Mouse (Mus musculus) midbrain, embryonic 15.5 days (tissue): ENCODE results near the gene Slc25a21. TPM values are rescaled to one million over a fixed set of nuclear protein-coding genes. Genes with fewer than 3 reads are reported as not detected.

Experiments used
- ATAC-seq: fragments of 200-750 bp; cut with Nextera tagmentation; replicated peaks from 2 replicates; pipeline ENCODE4 v1.8.0; 2017; ENCODE audit warnings: moderate TSS enrichment
- H3K27ac ChIP-seq: fragments of 300-500 bp; sonication (generic); 2 replicates; pipeline ENCODE4 v1.5.1; 2015; ENCODE audit warnings: mild to moderate bottlenecking, inconsistent platforms
- H3K27me3 ChIP-seq: fragments of 300-500 bp; sonication (generic); replicated peaks from 2 replicates; pipeline ENCODE4 v1.6.1; 2015; ENCODE audit warnings: inconsistent platforms
- H3K36me3 ChIP-seq: fragments of 300-500 bp; sonication (generic); replicated peaks from 2 replicates; pipeline ENCODE4 v1.6.1; 2015; ENCODE audit warnings: inconsistent platforms
- H3K4me1 ChIP-seq: fragments of 300-500 bp; sonication (generic); 2 replicates; pipeline ENCODE4 v1.6.1; 2015; ENCODE audit warnings: inconsistent platforms
- H3K4me2 ChIP-seq: fragments of 300-500 bp; sonication (generic); 2 replicates; pipeline ENCODE4 v1.6.1; 2015; ENCODE audit warnings: inconsistent platforms, mild to moderate bottlenecking, moderate library complexity
- H3K4me3 ChIP-seq: fragments of 300-500 bp; sonication (generic); 2 replicates; pipeline ENCODE4 v1.5.1; 2015; ENCODE audit warnings: mild to moderate bottlenecking, inconsistent platforms
- H3K9ac ChIP-seq: fragments of 300-500 bp; sonication (generic); 2 replicates; pipeline ENCODE4 v1.6.1; 2015; ENCODE audit warnings: mild to moderate bottlenecking, inconsistent platforms
- H3K9me3 ChIP-seq: fragments of 300-500 bp; sonication (generic); 2 replicates; pipeline ENCODE4 v1.6.1; 2016; ENCODE audit warnings: inconsistent platforms
- WGBS: fragments of 180-500 bp; shearing (Covaris S2); methylation state at CpG from one replicate; pipeline ENCODE4 v1.1.7; 2015; ENCODE audit warnings: mixed read lengths; 5-methylcytosine and 5-hydroxymethylcytosine counted together
- polyA plus RNA-seq: library from polyadenylated mRNA; unstranded; fragments of >200 nt; fragmentation: Nextera tagmentation; extraction: Ambion mirVana; gene quantifications from 2 replicates; pipeline ENCODE4 v1.2.1, GENCODE M21; 2015

The Slc25a21 gene
- polyA plus RNA-seq, 1 experiment from 2014 or later: 0.12 TPM

DNA sequence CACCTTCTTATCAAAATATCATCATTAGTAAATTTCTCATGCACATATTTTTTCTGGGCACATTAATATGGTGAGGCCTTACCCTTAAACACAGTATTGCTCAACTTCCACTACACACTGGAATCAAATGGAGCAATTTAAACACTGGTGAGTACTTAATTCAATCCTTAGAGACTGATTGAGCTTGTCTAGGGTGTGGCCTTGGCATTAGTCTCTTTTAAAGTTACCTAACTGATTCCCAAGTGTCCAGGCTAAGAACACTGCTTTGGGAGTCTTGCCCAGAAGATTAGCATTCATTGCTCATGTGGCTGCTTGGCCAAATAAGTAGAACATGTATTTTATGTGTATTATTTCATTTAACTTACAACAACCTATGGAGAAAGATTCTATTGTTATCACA is 18.5 kb downstream of the Slc25a21 start:
- no peaks in the 10 kb centered on the region for H3K27me3 ChIP-seq
- no peaks in the 10 kb centered on the region for H3K9me3 ChIP-seq
- no peaks in the 10 kb centered on the region for H3K36me3 ChIP-seq
- peaks cover 8% of the 10 kb centered on the region for H3K4me1 ChIP-seq
- no peak overlapping the region for H3K9ac ChIP-seq
- no peak for ATAC-seq
- H3K27ac ChIP-seq: no peak overlapping the region
- H3K4me3 ChIP-seq: no peak overlapping the region
- H3K4me2 ChIP-seq: no peak overlapping the region

DNA sequence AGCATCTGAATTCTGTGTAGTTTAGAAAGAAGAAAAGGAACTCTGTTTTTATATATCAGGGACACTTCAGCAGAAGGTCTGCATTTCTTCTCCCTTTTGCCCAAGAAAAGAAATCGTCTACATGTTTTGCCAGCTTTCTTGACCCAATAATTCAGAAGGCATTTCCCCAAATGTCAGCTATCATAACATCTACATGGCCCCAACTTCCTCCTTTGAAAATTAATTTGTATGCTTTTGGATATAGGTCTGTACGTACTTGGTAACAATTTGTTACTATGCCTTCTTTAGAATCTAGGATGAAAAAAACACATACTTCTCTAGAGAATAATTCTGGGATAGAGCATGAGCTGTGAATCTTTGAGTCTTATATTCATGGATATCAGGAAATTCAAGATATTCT is 34.0 kb downstream of the Slc25a21 start:
- no peak overlapping the region for H3K4me3 ChIP-seq
- no peak for ATAC-seq
- no peaks in the 10 kb centered on the region for H3K27me3 ChIP-seq
- no peak overlapping the region for H3K27ac ChIP-seq
- no peaks in the 10 kb centered on the region for H3K36me3 ChIP-seq
- H3K9ac ChIP-seq: no peak overlapping the region
- no peaks in the 10 kb centered on the region for H3K4me1 ChIP-seq
- no peak overlapping the region for H3K4me2 ChIP-seq
- WGBS: 94% methylated on average over 2 of the region's 2 CpGs
- no peaks in the 10 kb centered on the region for H3K9me3 ChIP-seq

DNA sequence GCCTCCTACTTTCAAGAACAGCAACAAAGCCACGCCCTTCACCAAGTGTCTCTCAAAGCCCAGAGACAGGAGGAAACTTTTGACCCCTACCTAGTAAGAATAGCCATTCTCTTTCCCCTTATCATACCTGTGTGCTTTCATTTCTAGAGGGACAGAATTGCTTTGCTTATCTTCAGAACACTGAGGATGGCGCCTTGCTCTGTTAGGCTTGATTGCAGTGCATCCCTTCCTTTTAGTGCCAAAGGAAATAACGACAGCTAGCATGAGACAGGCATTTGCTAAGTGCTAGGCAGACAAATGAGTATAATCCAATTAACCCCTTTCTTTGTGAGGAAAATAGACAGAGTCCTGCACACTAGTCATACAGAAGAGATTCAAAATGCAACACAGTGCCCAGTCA is 34.4 kb downstream of the Slc25a21 start:
- no peak for ATAC-seq
- H3K9ac ChIP-seq: no peak overlapping the region
- WGBS: 64% methylated on average over 3 of the region's 3 CpGs
- H3K4me3 ChIP-seq: no peak overlapping the region
- H3K27ac ChIP-seq: no peak overlapping the region
- no peaks in the 10 kb centered on the region for H3K27me3 ChIP-seq
- H3K4me2 ChIP-seq: no peak overlapping the region
- no peaks in the 10 kb centered on the region for H3K9me3 ChIP-seq
- no peaks in the 10 kb centered on the region for H3K36me3 ChIP-seq
- H3K4me1 ChIP-seq: no peaks in the 10 kb centered on the region

DNA sequence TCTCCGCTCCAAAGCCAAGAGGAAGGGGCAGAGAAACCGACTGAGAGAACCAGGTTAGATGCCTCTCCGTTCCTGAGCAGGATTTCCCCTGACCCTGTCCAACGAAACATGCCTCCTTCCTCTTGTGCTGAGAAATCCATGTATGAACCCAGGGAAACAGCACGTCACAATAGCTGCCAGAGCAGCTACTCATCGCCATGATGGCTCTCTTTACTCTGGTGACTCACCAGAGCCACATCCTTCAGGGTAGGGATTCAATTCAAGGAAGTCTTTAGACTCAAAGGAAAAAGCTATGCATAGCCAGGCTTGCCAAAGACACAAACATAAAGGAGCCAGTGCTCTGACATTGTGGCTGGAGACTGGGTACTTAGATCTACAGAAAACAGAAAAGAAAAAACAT is 37.4 kb downstream of the Slc25a21 start:
- no peak overlapping the region for H3K4me2 ChIP-seq
- H3K9me3 ChIP-seq: no peaks in the 10 kb centered on the region
- WGBS: 84% methylated on average over 6 of the region's 6 CpGs
- no peaks in the 10 kb centered on the region for H3K4me1 ChIP-seq
- no peaks in the 10 kb centered on the region for H3K27me3 ChIP-seq
- H3K27ac ChIP-seq: no peak overlapping the region
- no peak overlapping the region for H3K9ac ChIP-seq
- H3K36me3 ChIP-seq: no peaks in the 10 kb centered on the region
- ATAC-seq: no peak
- no peak overlapping the region for H3K4me3 ChIP-seq

DNA sequence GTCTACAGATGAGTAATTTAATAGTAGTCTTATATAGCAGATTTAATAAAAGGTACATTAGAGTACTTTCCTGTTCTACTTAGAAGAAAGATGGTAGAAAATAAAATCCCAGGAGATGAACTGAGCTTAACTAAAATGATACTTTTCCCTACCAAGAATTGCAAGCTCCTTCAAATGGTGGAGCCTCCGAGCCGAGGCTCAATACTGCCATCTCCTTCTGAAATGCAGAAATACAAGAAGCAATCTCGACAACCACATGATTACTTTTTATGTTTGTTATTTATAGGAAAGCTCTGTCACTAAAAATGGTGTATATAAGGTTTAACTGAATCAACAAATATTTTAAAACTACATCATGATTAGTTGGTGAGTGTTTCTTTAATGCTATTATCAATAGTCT is 39.0 kb downstream of the Slc25a21 start:
- no peaks in the 10 kb centered on the region for H3K36me3 ChIP-seq
- WGBS: 66% methylated on average over 3 of the region's 3 CpGs
- no peak overlapping the region for H3K9ac ChIP-seq
- H3K4me3 ChIP-seq: no peak overlapping the region
- H3K27me3 ChIP-seq: no peaks in the 10 kb centered on the region
- H3K27ac ChIP-seq: no peak overlapping the region
- H3K4me2 ChIP-seq: no peak overlapping the region
- ATAC-seq: no peak
- H3K9me3 ChIP-seq: no peaks in the 10 kb centered on the region
- H3K4me1 ChIP-seq: no peaks in the 10 kb centered on the region

DNA sequence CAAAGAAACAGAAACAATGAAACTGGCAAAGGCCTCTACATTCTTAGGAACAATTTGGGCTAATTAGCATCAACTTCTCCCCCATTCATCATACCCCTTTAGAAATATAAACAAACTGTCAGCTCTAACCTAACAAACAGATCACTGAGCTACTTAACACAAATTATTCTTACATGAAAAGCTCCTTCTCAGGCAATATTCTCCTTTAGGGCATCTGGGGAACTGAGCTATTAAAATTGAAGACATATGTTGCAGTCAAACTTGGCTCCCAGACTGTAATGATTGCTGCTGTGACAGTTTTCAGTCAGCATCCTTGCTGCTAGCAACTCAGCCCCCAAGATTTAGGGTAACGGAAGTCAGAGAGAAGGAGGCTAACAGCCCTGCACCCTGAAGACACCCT is 58.3 kb downstream of the Slc25a21 start:
- WGBS: 82% methylated on average over 1 of the region's 1 CpGs
- Histone ChIP-seq H3K9me3 (no peaks in the 10 kb centered on the region), H3K36me3 (no peaks in the 10 kb centered on the region), H3K9ac (no peak overlapping the region), H3K4me3 (no peak overlapping the region), H3K4me2 (no peak overlapping the region), H3K4me1 (no peaks in the 10 kb centered on the region), H3K27me3 (no peaks in the 10 kb centered on the region), H3K27ac (no peak overlapping the region)
- ATAC-seq: no peak

DNA sequence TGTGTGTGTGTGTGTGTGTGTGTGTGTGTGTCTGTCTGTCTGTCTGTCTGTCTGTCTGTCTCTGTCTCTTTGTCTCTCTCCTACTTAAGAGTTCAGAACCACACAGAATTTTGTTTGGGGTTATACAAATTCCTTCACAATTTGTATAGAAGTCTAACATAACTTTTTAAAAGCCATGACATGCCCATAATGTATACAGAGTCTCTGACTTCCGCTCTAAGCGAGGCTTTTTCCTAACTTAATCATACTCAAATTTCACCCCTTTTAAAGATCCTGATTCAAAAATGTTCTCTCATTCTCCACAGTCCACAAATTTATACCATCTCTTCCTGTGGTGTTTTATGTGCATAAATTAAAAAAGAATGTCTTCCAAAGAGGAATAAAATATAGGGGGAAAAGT is 59.5 kb downstream of the Slc25a21 start:
- no peak overlapping the region for H3K4me3 ChIP-seq
- 93% methylated on average over 2 of the region's 2 CpGs for WGBS
- H3K9me3 ChIP-seq: no peaks in the 10 kb centered on the region
- no peak overlapping the region for H3K4me2 ChIP-seq
- no peaks in the 10 kb centered on the region for H3K36me3 ChIP-seq
- no peaks in the 10 kb centered on the region for H3K27me3 ChIP-seq
- H3K4me1 ChIP-seq: no peaks in the 10 kb centered on the region
- no peak for ATAC-seq
- H3K9ac ChIP-seq: no peak overlapping the region
- no peak overlapping the region for H3K27ac ChIP-seq

DNA sequence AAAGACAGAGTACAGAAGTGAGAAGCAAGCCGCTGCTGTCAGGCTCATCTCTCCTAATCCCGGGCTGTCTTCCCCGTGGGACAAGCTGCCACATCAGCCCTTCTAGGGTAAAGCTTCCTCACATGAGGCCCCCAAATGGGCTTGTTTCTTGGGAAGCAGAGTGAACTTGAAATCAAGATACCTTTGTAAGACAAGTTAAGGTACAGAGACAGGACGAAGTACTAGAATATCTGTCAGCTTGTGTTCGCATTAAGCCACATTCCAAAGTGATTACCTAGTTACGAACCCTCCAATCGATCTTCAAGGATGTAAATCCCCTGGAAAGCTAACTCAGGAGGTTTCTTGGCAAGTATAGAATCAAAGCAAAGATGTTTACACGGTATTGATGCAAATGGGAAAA is 78.7 kb downstream of the Slc25a21 start:
- Histone ChIP-seq H3K4me3 (no peak overlapping the region), H3K27me3 (no peaks in the 10 kb centered on the region), H3K9ac (no peak overlapping the region), H3K4me1 (no peaks in the 10 kb centered on the region), H3K9me3 (no peaks in the 10 kb centered on the region), H3K36me3 (no peaks in the 10 kb centered on the region), H3K27ac (no peak overlapping the region), H3K4me2 (no peak overlapping the region)
- no peak for ATAC-seq
- 16% methylated on average over 8 of the region's 8 CpGs for WGBS

DNA sequence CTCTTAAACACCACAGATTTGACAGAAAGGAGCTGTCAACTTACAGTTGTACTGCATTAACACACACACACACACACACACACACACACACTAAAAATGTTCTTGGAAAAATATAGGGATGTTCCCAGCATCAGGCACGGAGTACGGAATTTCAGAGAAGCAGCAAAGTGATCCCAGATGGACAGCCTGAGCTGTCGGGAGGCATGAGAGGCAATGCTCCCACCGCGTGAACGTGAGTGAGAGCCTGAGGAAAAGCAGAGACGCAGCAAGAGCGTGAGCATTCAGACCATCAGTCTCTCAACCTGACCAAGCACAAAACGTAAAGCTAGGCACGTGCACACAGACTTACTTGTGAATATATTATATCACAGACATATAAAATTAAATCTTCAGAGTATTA is 81.8 kb downstream of the Slc25a21 start:
- no peak overlapping the region for H3K4me3 ChIP-seq
- H3K9me3 ChIP-seq: no peaks in the 10 kb centered on the region
- H3K4me1 ChIP-seq: no peaks in the 10 kb centered on the region
- H3K9ac ChIP-seq: no peak overlapping the region
- H3K27ac ChIP-seq: no peak overlapping the region
- no peak overlapping the region for H3K4me2 ChIP-seq
- no peak for ATAC-seq
- H3K27me3 ChIP-seq: no peaks in the 10 kb centered on the region
- no peaks in the 10 kb centered on the region for H3K36me3 ChIP-seq
- 86% methylated on average over 10 of the region's 10 CpGs for WGBS

DNA sequence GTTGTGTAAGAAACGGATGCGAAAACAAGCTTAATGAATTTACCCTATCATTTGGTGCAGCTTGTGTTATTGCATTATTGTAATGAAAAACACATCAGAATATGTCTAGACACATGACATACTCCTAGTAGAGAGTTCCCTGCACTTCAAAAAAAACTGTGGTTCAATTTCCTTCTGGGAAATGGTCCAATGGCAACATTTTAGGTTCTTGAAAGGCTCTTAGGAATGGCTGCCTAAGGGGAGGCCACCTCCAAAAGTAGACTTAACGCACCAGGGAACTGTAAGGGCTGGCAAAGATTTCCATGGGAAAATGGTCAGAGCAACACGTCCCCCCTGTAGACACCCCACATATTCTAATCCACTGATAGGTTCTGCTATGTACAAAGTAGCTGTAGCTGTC is 87.9 kb downstream of the Slc25a21 start:
- H3K9ac ChIP-seq: no peak overlapping the region
- WGBS: 86% methylated on average over 4 of the region's 4 CpGs
- no peaks in the 10 kb centered on the region for H3K4me1 ChIP-seq
- H3K36me3 ChIP-seq: no peaks in the 10 kb centered on the region
- H3K27ac ChIP-seq: no peak overlapping the region
- no peak overlapping the region for H3K4me2 ChIP-seq
- H3K27me3 ChIP-seq: no peaks in the 10 kb centered on the region
- H3K4me3 ChIP-seq: no peak overlapping the region
- ATAC-seq: no peak
- no peaks in the 10 kb centered on the region for H3K9me3 ChIP-seq

DNA sequence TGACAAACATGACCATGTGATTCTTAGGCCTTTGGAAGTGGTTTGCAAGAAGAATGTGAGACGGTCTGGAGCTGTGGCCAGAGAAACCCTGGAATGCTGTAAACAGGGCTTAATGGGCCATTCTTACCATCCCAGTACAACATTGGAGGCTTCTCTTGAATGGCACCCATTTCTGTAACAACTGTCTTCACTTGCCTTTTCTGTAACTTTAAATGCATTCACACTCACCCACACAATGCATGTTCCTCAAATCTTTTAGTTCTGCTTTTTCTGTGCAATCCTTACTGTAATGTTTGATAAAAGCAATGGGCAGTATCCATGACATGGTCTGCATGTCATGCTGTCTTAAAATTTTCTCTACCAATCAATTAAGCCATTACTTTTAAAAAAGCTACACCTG is 95.0 kb downstream of the Slc25a21 start:
- H3K36me3 ChIP-seq: no peaks in the 10 kb centered on the region
- no peak overlapping the region for H3K4me2 ChIP-seq
- no peak overlapping the region for H3K4me3 ChIP-seq
- H3K9ac ChIP-seq: no peak overlapping the region
- no peak for ATAC-seq
- H3K9me3 ChIP-seq: no peaks in the 10 kb centered on the region
- WGBS: 94% methylated on average over 1 of the region's 1 CpGs
- no peaks in the 10 kb centered on the region for H3K27me3 ChIP-seq
- no peak overlapping the region for H3K27ac ChIP-seq
- H3K4me1 ChIP-seq: no peaks in the 10 kb centered on the region

DNA sequence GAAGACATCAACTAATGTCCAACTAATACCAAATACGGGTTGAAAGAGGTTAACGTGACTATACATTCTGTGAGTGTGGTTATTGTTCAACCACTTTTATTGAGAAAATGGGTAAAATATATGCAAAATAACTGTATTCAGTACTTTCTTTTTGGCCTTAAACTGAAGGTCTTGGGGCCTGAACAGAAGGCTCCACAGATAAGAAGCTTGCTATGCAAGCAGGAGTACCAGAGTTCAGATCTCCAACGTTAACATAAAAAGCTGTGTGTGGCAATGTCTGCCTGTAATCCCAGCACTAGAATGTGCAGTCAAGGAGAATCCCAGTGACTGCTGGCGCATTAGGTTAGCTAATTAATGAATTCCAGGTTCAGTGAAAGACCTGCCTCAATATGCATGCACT is 96.7 kb downstream of the Slc25a21 start:
- Histone ChIP-seq H3K27ac (no peak overlapping the region), H3K36me3 (no peaks in the 10 kb centered on the region), H3K27me3 (no peaks in the 10 kb centered on the region), H3K9me3 (no peaks in the 10 kb centered on the region), H3K9ac (no peak overlapping the region), H3K4me1 (no peaks in the 10 kb centered on the region), H3K4me3 (no peak overlapping the region), H3K4me2 (no peak overlapping the region)
- 84% methylated on average over 4 of the region's 4 CpGs for WGBS
- ATAC-seq: no peak

DNA sequence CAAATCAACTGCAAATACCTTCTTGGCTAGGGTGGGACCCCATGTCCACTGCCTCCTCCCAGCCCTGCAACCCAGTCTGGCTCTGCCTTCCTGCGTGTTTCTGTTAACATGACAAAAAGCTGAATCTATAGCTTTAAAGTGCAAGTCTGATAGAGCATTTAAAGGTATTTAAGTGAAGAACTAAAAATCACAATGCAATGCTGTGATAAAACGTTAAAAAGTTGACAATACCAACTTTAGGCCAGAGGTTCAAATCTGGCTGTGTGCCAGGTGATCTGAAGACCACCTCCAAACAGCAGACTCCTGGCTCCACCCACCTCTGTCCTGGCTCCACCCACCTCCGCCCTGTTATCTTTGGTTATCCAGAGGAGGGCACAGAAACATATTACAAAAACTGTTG is 98.2 kb downstream of the Slc25a21 start:
- H3K9ac ChIP-seq: no peak overlapping the region
- no peaks in the 10 kb centered on the region for H3K9me3 ChIP-seq
- no peak overlapping the region for H3K4me3 ChIP-seq
- no peaks in the 10 kb centered on the region for H3K36me3 ChIP-seq
- no peak overlapping the region for H3K27ac ChIP-seq
- no peaks in the 10 kb centered on the region for H3K27me3 ChIP-seq
- ATAC-seq: no peak
- WGBS: 77% methylated on average over 3 of the region's 3 CpGs
- H3K4me1 ChIP-seq: no peaks in the 10 kb centered on the region
- no peak overlapping the region for H3K4me2 ChIP-seq

DNA sequence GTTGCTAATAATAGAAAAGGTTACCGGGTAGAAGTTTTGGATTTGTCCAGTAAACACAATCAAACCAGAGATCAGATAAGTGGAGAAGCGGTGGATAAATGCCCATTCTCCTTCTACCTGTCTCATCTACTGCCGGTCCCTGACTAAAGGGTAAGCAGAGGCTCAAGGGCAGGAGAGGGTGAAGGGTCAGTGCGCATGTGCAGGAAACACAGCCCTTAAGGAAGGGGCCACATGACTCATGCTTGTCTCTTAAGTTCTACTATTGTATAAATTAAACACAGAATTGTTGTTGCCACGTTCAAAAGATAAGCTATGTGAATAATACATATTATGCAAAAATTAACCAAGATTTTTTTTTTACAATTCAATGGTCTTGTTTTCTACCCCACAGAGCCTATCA is 98.9 kb downstream of the Slc25a21 start:
- 92% methylated on average over 5 of the region's 5 CpGs for WGBS
- Histone ChIP-seq H3K9me3 (no peaks in the 10 kb centered on the region), H3K36me3 (no peaks in the 10 kb centered on the region), H3K4me1 (no peaks in the 10 kb centered on the region), H3K4me2 (no peak overlapping the region), H3K27me3 (no peaks in the 10 kb centered on the region), H3K27ac (no peak overlapping the region), H3K9ac (no peak overlapping the region), H3K4me3 (no peak overlapping the region)
- no peak for ATAC-seq
